Mouse (Mus musculus) liver, embryonic 14.5 days (tissue): ENCODE measurements around the gene Fancm.

Experiments
- CTCF ChIP-seq: IDR thresholded peaks from 2 replicates; pipeline ENCODE4 v1.5.1; 2016; ENCODE audit warnings: antibody characterized with exemption, low read depth, control low read depth
- EP300 ChIP-seq: IDR thresholded peaks from 2 replicates; pipeline ENCODE4 v1.6.1; 2016; ENCODE audit warnings: antibody characterized with exemption, low read depth

GRCm38 (mm10) chr12:65076906-65077305, 1.5 kb downstream of the Fancm start:
- no peak for TF ChIP-seq CTCF
- no peak for TF ChIP-seq EP300
